9 mouse cellular contexts compared by ENCODE assay signal in genomic region chr11:119036934-119037779, GRCm38 (mm10). TPM values are rescaled to one million over a fixed set of nuclear protein-coding genes. Genes with fewer than 3 reads are reported as not detected.
DNase-seq lines count a peak whose midpoint lies in the region; ATAC-seq lines count a peak whose summit lies in the region.
"Had no signal": no experiment of that assay in that cellular context is flagged by ENCODE, and none has a peak within 500 bp of the region (broad histone marks: within the 10 kb centered on the region; RNA-seq: fewer than 3 reads in every experiment).

No protein-coding gene starts in this region.

- H3K4me1 ChIP-seq in embryonic facial prominence, embryonic 15.5 days = peaks cover 71% of the 10 kb centered on the region
- H3K4me1 ChIP-seq in hindbrain, embryonic 16.5 days (ENCODE audit: control insufficient read depth, insufficient read depth, low read depth, low read length) = peaks cover 43% of the 10 kb centered on the region
- H3K4me1 ChIP-seq in midbrain, embryonic 11.5 days (ENCODE audit: control insufficient read depth, insufficient read depth, low read length) = peaks cover 68% of the 10 kb centered on the region

- 5% methylated on average over 57 of the region's 57 CpGs for WGBS in embryonic facial prominence, embryonic 15.5 days
- 9% methylated on average over 57 of the region's 57 CpGs for WGBS in hindbrain, embryonic 16.5 days
- 1% methylated on average over 57 of the region's 57 CpGs for WGBS in midbrain, embryonic 11.5 days

- peak overlapping the region; percentile 41 for H3K4me3 ChIP-seq in embryonic facial prominence, embryonic 15.5 days (replicated peaks)
- H3K4me3 ChIP-seq in hindbrain, embryonic 16.5 days (ENCODE audit: low read length) = peak overlapping the region; percentile 43
- H3K4me3 ChIP-seq in midbrain, embryonic 11.5 days (ENCODE audit: low read depth, low read length) = peak overlapping the region; percentile 34

- 0 out of 2 replicates have a peak overlapping the region, but pooled peaks have one; percentile 17 for H3K27ac ChIP-seq in embryonic facial prominence, embryonic 15.5 days (replicated peaks)
- no peak overlapping the region for H3K27ac ChIP-seq in hindbrain, embryonic 16.5 days (ENCODE audit: low read depth, low read length)
- H3K27ac ChIP-seq in midbrain, embryonic 11.5 days (ENCODE audit: low read depth, low read length) = no peak overlapping the region

- no peaks in the 10 kb centered on the region for H3K9me3 ChIP-seq in embryonic facial prominence, embryonic 15.5 days (replicated peaks)
- no peaks in the 10 kb centered on the region for H3K9me3 ChIP-seq in hindbrain, embryonic 16.5 days (ENCODE audit: control insufficient read depth, low read length)
- H3K9me3 ChIP-seq in midbrain, embryonic 11.5 days (ENCODE audit: control insufficient read depth, low read length) = no peaks in the 10 kb centered on the region

- H3K27me3 ChIP-seq in embryonic facial prominence, embryonic 15.5 days = peaks cover 55% of the 10 kb centered on the region
- peaks cover 36% of the 10 kb centered on the region for H3K27me3 ChIP-seq in hindbrain, embryonic 16.5 days (replicated peaks; ENCODE audit: control insufficient read depth, insufficient read depth, low read length)
- peaks cover 56% of the 10 kb centered on the region for H3K27me3 ChIP-seq in midbrain, embryonic 11.5 days (ENCODE audit: control insufficient read depth, insufficient read depth, low read length)

- no peak for ATAC-seq in embryonic facial prominence, embryonic 15.5 days (ENCODE audit: insufficient number of reproducible peaks, low FRiP score, low TSS enrichment, low read depth)
- no peak for ATAC-seq in hindbrain, embryonic 16.5 days
- ATAC-seq in midbrain, embryonic 11.5 days (ENCODE audit: low FRiP score) = no peak

- H3K36me3 ChIP-seq in embryonic facial prominence, embryonic 15.5 days = peaks cover 8% of the 10 kb centered on the region
- H3K36me3 ChIP-seq in hindbrain, embryonic 16.5 days (ENCODE audit: control insufficient read depth, insufficient read depth, low read length) = no peaks in the 10 kb centered on the region
- H3K36me3 ChIP-seq in midbrain, embryonic 11.5 days (ENCODE audit: control insufficient read depth, insufficient read depth, low read length) = 0 out of 2 replicates have a peak, but pooled peaks cover 3% of the 10 kb centered on the region

- peak overlapping the region; percentile 35 for H3K9ac ChIP-seq in embryonic facial prominence, embryonic 15.5 days
- H3K9ac ChIP-seq in hindbrain, embryonic 16.5 days (ENCODE audit: low read depth, low read length) = peak overlapping the region; percentile 53
- peak overlapping the region; percentile 39 for H3K9ac ChIP-seq in midbrain, embryonic 11.5 days (ENCODE audit: low read length)

- peak; percentile 46 for DNase-seq in ovary, postnatal 36 days (ENCODE audit: low spot score)
- DNase-seq in ovary, postnatal 10 days (ENCODE audit: low spot score) = no peak
- peak; percentile 97 for DNase-seq in midbrain, embryonic 11.5 days (ENCODE audit: low spot score, missing footprints)
- DNase-seq in B cell, adult 2 months = no peak
- DNase-seq in Muller cell, postnatal 12 days (ENCODE audit: inconsistent ontology term) = no peak
- DNase-seq in layer of hippocampus, adult 8-10 months (ENCODE audit: low spot score in 2 of 2) = no peak

- H3K4me2 ChIP-seq in embryonic facial prominence, embryonic 15.5 days (replicated peaks) = peak overlapping the region; percentile 78
- peak overlapping the region; percentile 69 for H3K4me2 ChIP-seq in hindbrain, embryonic 16.5 days (ENCODE audit: low read length)
- peak overlapping the region; percentile 63 for H3K4me2 ChIP-seq in midbrain, embryonic 11.5 days

RNA-seq across cellular contexts. Expression of gene Cbx8, which starts 3.6 kb away (rescaled TPM):
- polyA plus RNA-seq in embryonic facial prominence, embryonic 15.5 days (2015; fragmentation: Nextera tagmentation; extraction: Ambion mirVana) = 9.2 and 10.3 TPM in 2 replicates
- 8.5 and 9.5 TPM in 2 replicates for polyA plus RNA-seq in hindbrain, embryonic 16.5 days (2015; fragmentation: Nextera tagmentation; extraction: Ambion mirVana)
- 11.3 and 11.9 TPM in 2 replicates for polyA plus RNA-seq in midbrain, embryonic 11.5 days (2014; fragmentation: Nextera tagmentation; extraction: Ambion mirVana)
- total RNA-seq in layer of hippocampus, adult 8-10 months (2022) = 10 to 100 TPM in 2 of 4 experiments, 1 to 10 TPM in 2; 6.9 to 11.9 (median 9.6) TPM

RNA-seq across cellular contexts. Expression of gene Cbx2, which starts 14.4 kb away (rescaled TPM):
- polyA plus RNA-seq in embryonic facial prominence, embryonic 15.5 days (2015; fragmentation: Nextera tagmentation; extraction: Ambion mirVana) = 35.2 and 37.0 TPM in 2 replicates
- 10.7 and 14.0 TPM in 2 replicates for polyA plus RNA-seq in hindbrain, embryonic 16.5 days (2015; fragmentation: Nextera tagmentation; extraction: Ambion mirVana)
- polyA plus RNA-seq in midbrain, embryonic 11.5 days (2014; fragmentation: Nextera tagmentation; extraction: Ambion mirVana) = 66.7 and 70.5 TPM in 2 replicates
- total RNA-seq in layer of hippocampus, adult 8-10 months (2022) = 1 to 10 TPM; 1.7 to 3.9 (median 2.4) TPM

RNA-seq across cellular contexts. Expression of gene Cbx4, which starts 48.9 kb away (rescaled TPM):
- 17.2 and 21.4 TPM in 2 replicates for polyA plus RNA-seq in embryonic facial prominence, embryonic 15.5 days (2015; fragmentation: Nextera tagmentation; extraction: Ambion mirVana)
- 23.4 and 24.8 TPM in 2 replicates for polyA plus RNA-seq in hindbrain, embryonic 16.5 days (2015; fragmentation: Nextera tagmentation; extraction: Ambion mirVana)
- 6.3 and 7.0 TPM in 2 replicates for polyA plus RNA-seq in midbrain, embryonic 11.5 days (2014; fragmentation: Nextera tagmentation; extraction: Ambion mirVana)
- total RNA-seq in layer of hippocampus, adult 8-10 months (2022) = 10 to 100 TPM; 40.7 to 47.2 (median 44.0) TPM

RNA-seq across cellular contexts. Expression of gene Enpp7, which starts 49.2 kb away (rescaled TPM):
- polyA plus RNA-seq in embryonic facial prominence, embryonic 15.5 days (2015; fragmentation: Nextera tagmentation; extraction: Ambion mirVana) = not detected in 2 replicates
- not detected in 2 replicates for polyA plus RNA-seq in hindbrain, embryonic 16.5 days (2015; fragmentation: Nextera tagmentation; extraction: Ambion mirVana)
- not detected in 2 replicates for polyA plus RNA-seq in midbrain, embryonic 11.5 days (2014; fragmentation: Nextera tagmentation; extraction: Ambion mirVana)
- total RNA-seq in layer of hippocampus, adult 8-10 months (2022) = not detected
- total RNA-seq: common myeloid progenitor, adult 5-6 weeks had no signal

Comparison
In these comparisons a context has a peak if more than half of its experiments do, and no peak if none do; other contexts are left out.
1. DNase-seq: peak in ovary, postnatal 36 days (single experiment) and midbrain, embryonic 11.5 days (single experiment); none in ovary, postnatal 10 days (single experiment), B cell, adult 2 months (0 of 2), Muller cell, postnatal 12 days (single experiment) and layer of hippocampus, adult 8-10 months (0 of 2).
2. Peak in every context shown above with its lines, with median percentiles within 50 percentile points of each other: H3K4me2 ChIP-seq, H3K4me3 ChIP-seq and H3K9ac ChIP-seq.